Mouse (Mus musculus) cerebellum, adult 8-10 months (tissue): ENCODE results near the gene Ehd3.

ENCODE experiments used
- DNase-seq: peaks from one replicate; pipeline ENCODE4 v3.0.0; 2022

Gene Ehd3

DNA sequence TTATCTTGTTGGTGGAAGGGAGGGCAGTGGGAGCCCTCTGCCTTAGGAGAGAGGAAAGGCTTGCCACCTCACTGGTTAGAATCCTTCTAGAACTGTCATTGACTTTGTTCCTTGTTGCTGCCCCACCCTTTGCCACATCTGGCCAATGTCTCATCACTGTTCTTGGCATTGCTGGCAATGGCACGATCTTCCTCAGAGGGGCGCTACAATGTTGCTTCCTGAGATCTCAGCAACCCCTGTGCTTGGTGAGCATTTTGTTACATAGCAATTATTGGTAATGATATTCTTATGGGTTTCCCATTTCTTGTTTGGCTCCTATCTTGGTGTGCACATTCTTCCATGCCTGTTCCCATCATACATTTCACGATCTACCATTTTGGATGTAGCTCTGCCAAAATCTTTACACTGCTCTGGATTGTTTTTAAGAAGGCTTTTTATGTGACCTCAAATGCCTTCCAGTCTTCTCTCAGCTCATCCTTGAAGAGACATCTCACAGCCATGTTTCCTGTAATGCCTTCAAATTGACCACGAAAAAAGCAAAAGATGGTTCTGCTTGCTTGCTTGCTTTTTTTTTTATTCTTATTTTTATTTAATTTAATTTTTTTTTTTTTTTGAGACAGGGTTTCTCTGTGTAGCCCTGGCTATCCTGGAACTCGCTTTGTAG is at the start of gene Ehd3:
Ehd3 (plus strand) TSS at position 614 of the 664 bp plus-strand sequence.
- DNase-seq: no peak

DNA sequence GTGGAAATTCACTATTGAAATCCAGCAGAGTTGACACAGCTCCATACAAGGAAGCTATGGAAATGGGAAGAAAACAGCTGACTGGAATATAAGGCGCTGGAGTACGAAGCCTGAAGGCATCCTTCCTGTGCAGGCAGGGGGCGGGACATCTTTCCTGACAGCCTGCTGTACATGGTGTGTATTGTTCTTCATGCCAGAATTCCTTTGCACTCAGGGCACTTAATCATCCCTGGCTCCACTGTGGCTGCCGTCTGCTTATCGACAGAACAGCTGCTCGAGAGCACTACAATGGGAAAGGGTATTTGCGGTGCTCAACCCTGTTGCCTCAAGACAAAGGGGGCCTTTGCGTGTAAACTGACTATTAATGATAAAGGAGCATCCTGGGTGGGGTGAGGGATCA is 33.0 kb upstream of the Ehd3 start:
- no peak for DNase-seq

DNA sequence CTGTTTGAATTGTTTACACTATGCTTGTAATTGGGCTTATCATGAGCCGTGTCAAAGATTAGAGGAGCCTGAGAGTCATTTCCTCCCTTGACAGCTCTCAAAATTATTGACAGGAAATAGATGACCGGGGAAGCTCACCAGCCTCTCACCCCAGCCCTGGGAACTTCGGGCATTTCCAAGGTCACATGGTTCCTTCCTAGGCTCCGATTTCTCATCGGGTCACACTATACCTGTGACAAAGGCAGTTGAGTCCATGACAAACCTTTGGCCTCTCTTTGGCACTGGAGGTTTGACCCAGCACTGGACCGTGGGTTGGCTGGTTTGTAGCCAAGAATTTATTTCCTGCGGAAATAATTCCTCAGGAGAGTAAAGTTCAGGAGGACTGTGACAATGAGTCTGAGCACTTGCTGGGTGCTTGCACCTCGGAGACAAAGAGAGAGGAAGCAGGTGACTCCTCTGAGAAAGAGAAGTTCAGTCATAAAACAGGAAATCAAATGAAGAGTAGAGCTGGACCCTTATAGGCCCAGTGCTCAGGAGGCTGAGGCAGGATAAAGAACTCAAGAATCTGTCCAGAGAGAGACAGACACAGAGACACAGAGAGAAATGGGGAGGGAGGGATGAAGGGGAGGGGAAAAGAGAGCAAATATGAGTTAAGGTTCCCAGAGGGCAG is 17.2 kb upstream of the Ehd3 start:
- no peak for DNase-seq

DNA sequence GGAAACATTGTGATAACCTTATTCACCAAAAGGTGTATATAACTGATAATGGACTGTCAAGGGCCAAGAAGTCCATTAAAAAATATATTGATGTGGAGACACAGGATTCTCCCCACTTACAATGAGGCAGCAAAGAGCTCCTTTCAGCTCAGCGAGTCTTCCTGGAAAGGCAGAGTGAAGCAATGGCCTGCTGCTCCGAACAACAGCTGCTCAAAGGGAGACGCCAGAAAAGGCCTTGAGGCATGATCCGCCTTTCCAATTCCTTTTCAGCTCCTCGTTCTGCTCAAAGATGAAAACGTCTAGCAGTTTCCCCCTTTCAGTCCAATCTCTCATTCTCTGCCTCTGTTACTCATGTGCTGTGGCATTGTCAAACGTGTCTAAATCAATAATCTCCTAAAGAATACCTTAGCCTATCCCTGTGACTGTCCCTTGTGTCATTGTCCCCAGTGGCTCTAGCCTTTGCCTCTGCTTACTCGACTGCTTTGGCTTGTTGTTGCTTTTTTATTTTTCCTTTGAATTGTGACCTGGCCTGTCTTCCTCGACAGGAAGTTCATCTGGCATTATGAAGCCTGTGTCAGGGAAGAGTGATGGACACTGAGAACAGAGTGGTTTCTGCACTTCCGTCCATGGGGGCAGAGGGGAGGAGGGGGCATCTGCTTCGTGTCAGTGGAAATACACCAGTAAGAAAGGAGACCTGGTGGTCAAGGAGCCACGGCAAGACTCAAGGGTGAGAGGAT is 13.5 kb upstream of the Ehd3 start:
- no peak for DNase-seq

DNA sequence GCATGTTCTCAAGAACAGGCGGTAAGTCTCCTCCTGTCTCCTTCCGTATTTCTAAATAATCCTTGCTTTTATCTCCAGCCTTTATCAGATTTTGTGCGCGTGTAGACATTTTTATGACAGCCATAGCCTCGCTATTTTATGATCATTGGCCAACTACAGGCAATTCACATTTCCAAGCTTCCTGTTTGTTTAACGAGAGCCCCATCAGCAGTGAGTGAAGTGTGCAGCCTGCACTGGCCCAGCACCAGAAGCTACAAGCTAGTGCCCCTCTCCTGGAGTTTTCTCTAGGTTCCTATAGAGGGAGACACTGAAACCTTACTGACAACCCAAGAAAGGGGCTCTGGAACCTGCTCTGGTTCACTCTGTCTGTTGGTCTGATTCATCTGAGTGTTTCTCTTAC is 7.1 kb upstream of the Ehd3 start:
- DNase-seq: no peak

DNA sequence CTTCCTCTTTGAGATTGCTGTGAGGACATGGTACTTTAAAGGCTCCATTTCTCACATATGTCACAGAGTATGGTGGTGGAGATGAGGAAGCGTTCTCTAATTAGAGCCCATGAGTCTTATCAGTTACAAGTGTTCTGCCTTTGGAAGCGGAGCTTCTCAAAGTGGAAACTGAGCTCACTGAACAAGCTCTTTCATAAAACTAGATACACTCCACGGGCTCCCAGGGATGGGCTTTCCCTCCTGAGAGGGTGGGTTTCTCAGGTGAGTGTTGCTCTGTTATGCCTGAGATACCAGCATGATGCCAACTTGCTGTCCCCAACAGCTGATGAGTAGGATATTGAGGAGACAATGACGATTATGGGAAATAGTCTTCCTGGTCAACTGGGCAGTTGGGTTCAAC is 6.2 kb upstream of the Ehd3 start:
- no peak for DNase-seq

DNA sequence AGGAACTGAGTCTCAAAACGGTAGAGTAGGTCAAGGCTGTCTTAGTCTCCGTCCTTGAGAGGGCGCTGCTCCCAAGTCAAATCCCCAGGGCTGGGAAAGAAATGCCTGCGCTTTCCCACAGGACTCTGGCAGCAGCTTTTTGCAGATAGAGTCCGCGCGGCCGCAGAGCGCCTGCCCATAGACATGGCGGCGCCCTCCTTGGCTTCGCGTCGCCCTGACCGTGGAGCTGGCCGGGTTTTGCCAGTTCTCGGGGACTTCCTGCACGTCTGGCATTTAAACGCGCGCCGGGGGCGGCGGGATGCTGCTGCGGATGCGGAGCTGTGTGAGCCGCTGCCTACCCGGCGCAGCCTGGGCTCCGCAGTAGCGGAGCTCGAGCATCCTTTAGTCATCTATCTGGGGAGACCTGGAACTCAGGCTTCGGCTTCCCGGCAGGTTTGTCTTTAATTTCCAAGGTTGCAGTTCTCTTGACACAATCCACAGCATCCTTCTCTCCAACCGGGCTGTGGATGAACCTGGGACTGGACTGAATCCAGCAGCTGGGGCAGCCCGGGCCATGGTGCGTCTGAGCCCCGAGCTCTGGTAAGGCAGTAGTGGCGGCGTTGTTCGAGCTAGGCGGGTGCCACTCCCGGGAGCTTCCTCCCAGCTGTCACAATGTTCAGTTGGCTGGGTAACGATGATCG is 798 bp downstream of the Ehd3 start:
- peak; percentile 94 for DNase-seq

DNA sequence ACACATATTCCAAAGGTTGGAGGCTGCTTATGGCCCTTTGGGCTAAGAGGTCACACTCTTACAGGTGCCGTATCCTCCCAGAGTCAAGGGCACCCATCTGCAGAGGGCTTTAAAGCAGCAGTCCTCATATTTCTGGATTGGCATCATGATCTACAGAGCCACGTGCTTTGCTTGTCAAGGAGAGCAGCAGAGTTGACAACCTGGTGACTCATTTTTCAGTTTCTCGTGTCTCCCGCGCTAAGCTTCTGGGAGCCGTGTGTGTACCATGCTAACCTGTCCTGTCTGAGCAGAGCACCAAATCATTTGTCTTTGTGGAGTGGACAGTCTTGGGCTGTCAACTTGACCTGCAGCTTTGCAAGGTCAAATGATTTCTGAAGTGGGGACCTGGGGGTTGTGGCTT is 2.4 kb downstream of the Ehd3 start:
- DNase-seq: no peak

DNA sequence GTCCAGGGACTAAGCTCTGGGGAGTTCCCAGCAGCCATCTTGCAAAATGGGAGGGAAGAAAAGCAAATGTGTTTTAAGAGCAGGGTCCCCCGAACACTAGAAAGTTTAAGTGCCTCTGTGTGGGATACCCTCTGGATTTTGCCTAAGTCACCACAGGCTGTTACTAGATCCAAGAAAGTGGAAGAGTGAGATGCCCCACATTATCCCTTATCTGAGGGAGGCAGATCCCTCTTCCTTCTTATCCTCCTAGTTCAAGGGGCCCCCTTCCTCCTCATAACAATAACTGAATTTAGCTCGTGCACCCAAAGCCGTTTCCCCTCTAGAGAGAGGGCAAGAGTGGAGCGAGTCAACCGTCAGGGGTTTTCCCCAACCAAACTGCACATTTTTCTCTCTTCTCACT is 3.3 kb downstream of the Ehd3 start:
- no peak for DNase-seq

DNA sequence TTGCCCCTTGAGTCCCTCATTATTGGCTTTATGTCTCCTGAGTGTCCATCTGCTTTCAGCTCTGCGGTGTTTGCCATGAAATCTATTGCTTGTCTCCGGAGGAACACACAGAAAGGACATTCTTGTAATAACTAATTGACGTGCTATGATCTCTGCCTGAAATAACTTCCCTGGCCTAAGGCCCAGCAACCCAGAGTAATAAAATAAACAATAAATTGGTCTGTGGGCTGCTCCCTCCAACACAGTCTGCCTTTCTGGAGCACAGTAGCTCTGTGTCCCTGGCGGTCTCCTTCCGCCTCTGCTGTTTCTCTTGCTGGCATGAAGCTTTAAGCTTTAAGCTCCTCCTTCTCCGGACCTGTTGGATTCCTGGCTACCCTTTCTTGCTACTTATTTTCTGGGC is 4.5 kb downstream of the Ehd3 start:
- no peak for DNase-seq

DNA sequence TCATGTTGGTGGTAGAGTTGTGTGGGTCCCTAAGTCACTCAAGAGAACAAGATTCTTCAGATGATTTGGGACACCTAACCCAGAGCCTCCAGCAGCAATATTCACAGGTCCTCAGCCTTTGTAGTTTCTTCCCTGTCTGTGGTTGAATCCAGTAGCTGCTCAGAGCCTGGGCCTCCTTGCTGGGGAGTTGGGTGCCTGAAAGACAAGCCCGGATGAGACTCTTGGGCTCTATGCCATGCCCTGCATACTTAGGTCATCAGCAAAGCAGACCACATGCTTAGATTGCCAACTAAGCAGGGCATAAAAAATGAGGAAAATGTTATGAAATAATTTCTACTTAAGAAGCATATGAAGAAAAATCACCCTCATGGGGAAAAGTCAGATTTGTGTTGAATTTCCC is 6.9 kb downstream of the Ehd3 start:
- DNase-seq: no peak

DNA sequence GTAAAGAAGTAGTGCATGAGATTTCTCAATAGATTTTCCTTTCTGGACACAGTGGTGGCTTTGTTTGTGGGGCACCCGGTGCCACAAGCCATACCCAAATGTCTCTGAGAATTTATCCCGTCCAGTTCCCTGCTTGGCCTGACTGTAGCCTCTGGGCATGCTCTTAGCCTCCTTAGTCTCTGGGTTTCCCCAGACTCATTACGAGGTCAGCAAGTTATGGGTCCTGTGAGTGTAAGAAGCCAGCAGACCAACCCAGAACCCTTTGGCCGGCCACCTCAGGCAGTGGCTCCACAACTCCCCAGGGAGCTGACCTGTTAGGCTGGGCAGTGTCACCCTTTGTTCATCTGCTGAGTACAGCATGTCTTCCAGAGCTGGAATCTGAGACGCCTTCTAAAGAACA is 7.6 kb downstream of the Ehd3 start:
- DNase-seq: no peak

DNA sequence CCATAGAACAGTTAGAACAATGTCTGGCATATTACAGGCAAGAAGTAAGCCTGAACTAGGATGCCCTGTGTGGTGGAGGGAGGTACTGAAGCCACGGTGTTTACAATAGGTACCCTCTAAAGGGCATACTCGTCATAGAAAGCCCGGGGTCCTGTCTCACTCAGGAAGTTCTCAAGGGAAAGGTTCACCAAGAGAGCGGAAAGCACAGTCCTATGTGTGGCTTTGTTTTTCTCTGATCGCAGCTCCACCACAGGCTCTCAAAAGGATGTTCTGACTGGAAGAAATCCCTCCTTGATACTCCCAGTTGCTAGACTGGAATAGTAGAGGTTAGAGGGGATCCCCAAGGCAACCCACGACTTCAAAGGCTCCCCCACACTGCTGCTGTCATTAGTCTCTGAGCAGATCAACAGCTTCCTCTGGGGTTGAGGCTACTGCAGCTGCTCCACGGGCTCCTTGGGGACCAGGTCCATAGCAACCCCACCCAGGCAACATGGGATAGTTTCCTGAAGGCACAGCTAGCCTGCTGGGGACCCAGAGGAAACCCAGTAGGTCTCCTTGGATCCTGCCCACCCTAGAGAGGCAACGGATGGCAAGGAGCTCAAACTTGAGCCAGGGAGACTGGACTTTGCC is 9.2 kb downstream of the Ehd3 start:
- no peak for DNase-seq

DNA sequence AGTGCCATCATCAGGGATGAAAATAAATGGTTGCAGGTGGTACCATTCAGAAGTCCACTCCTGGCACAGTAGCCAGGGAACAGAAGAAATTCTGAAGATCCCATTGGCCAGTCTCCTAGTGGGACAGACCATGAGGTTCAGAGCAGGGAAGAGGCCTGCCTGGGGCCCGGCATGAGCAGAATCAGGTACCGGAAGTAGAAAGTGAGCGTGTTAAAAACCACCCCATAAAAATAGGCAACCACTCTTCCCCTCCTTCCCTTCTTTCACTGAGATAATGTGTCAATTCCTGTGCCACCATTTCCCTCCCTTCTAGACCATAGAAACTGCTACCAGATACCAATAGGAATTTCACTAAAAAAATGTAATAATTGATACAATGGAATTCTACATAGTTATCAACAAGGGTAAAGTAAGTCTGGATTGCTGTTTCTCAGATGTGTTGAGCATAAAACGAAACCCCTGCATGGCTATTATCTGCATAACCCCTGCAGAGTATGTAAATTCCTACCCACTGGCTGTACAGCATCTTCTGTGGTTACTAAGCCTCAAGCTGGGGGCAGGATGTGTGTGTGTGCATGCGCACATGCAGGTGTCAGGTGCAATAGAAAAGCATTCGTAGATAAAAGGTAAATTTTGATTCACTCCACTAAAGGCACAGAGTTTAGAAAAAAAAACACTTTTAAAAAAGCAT is 10.7 kb downstream of the Ehd3 start:
- no peak for DNase-seq

DNA sequence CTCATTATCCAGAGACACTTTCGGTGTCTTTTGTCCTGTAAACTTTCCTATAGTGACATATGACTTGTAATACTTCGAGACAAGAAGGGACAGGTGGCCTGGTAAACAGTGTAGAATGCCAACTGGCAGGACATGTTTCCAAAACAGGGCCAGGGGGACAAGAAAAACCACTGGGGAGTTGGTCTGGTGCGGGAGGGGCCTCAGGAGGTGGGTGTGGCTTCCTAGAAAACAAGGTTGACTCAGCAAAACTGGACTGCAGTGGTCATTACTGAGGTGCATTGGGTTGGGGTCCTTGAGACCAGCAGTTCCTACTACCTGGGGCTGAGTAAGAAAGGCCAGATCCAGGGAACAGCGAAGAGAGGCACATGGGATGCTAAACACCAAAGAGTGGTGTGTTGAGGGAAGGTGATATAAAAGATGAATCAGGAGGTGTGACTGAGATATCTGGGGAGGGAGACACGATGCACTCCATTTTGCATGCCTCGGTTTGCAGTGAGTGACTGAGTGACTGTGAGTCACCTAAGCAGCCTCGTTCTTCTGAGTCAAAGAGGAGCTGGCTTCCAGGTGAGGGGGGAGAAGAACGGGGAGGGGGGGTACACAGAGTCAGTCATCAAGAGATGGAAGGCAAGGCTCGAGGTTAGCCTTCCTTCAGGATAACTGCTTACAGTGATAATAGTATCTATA is 13.9 kb downstream of the Ehd3 start:
- DNase-seq: no peak

DNA sequence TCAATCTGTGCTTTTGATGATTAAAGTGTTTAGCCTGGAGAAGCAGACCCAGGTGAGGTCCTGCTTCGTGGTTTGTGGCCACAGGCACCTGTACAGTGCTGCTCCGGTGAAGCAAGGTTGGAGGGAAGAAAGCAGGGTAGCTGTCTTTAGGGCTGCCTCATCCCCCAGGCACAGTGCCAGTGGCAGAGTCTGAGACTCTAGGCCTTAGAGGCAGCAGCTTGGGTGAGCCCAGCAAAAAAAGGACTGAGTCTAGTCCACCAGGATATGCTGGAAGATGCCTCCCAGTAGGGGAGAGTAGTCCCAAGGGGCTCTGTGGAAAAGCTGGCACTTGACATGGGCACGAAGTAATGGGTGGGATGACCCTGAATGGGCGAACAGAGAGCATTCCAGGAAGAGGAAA is 15.0 kb downstream of the Ehd3 start:
- no peak for DNase-seq

DNA sequence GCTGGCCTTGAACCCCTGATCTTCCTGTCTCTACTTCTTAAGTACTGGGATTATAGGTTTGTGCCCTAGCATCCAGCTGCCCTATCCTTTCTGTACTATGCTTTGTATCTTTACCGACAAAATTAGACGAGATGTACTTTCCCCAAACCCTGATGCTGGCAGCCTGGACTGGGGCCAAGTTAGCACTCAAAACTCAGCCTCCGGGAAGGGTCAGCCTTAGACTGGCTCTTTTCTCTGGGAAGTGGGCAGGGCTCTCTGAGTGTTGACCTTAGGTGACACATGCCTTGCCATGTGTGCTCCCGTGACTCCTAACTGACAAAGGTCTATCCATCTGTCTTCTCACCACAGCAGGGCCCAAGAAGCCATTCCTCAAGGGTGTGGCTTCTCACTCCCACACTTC is 16.8 kb downstream of the Ehd3 start:
- no peak for DNase-seq

DNA sequence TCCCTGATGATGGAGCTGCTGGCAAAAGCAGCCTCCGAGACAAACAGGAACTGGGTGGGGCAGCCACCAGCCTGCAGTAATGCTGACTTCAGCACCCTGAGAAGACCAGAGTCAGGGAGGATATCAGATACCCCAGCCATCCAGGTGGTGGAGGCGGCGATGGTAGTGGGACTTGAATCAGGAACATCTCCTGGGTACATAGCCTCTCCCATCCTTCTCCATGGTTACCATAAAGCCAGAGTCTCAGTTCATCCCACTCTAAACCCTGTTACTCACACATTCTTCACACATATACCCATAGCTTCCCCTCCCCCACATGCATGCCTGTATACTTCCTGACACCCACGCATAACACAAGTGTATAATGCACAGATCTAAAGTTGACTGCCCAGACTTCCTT is 18.3 kb downstream of the Ehd3 start:
- no peak for DNase-seq

DNA sequence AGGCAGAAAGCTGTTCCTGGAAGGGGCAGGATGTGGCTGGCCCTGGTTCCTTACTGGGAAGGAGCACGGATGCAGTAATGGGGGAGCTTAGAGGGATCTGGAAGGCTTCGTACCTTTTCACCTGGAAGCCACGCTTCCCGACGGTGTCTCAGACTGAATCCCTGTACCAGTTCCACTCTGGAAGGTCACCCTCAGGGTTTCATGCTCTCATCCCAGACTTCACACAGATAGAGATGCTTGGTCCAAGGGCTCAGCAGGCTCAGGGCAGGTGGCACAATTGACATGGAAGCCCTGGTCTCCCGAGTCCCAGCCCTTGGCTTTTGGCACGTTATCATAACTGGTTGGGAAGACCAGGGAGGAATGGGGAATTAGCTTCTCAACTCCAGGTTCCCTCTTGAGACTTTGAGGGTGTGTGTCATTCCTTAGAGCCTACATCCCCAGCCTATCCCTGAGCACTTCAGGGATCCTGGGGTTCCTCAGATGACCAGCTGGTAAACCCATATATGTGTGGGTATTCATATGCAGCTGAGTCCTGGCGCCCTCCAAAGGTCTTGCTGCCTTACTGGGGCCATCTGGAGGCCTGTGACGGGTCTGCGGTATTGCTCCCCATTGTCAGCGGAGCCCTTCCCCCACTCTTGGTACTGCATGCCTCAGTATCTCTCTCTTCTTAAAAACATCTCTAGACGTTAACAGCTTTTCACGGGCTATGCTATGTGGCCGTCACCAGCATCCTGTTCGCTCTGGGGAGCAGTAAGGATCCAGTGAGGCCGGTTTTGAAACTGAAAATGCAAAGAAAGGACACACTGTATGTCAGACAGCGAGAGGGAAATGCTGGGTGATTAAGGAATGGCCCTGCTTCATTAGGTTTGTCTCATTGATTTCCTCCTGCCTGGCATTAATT is 19.4 kb downstream of the Ehd3 start:
- DNase-seq: no peak

DNA sequence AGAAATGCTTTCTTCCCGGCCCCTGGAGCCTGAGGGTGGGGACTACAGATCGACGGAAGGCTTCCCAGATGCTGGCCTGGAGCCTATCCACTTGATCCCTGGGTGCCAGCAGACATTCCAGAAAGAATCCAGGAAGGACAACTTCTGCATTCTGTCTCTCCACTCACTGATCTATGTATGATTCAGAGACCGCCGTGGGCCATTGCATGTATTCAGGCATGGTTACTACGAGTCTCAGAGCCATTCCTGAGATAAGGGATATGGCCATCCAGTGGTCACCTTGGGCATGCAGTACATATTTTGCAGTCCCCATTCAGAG is 20.0 kb downstream of the Ehd3 start:
- DNase-seq: no peak

DNA sequence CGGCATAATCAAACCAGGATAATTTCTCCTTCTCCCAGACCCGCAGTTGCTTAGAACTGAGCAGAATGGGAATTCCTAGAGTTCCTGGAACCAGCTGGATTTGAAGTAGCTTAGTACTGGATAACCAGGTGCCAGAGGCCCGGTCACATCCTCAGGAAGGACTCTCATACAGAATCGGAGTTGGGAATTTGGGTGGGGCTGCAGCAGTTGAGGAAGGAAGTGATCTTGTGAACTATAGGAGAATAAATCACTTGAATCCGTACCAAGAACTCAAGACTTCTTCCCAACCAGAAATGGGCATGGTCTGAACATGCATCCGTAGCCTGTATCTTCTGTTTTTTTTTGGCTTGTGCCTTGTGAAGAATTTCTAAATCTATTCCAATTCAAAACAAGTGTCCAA is 22.2 kb downstream of the Ehd3 start:
- DNase-seq: no peak
